7 mouse cellular contexts compared by ENCODE assay signal in genomic region chr12:103532649-103533395, GRCm38 (mm10). TPM values are rescaled to one million over a fixed set of nuclear protein-coding genes. Genes with fewer than 3 reads are reported as not detected.
A peak's percentile ranks its signal among the peaks of the same experiment; 100 is the strongest.
DNase-seq lines count a peak whose midpoint lies in the region; ATAC-seq and TF ChIP-seq lines count a peak whose summit lies in the region.

No protein-coding gene starts in this region.

- H3K4me3 ChIP-seq in stomach, postnatal 0 days (ENCODE audit: low read depth, low read length) = peak overlapping the region; percentile 67

- no peak for TF ChIP-seq EP300 in stomach, postnatal 0 days (optimal IDR thresholded peaks at IDR 0.05)

- no peak overlapping the region; the same call in 1 of the 2 replicates for H3K27ac ChIP-seq in stomach, postnatal 0 days (replicated peaks)

- DNase-seq in CD4-positive helper T cell, adult 2 months (ENCODE audit: low read depth, low spot score) = peak; percentile 26
- DNase-seq in ES-CJ7 (ENCODE audit: low read depth, low spot score) = peak; percentile 20
- DNase-seq in heart, adult 11 months = peak; percentile 96
- DNase-seq in kidney, adult 8-10 months = peak; percentile 7 to 36
- peak; percentile 32 for DNase-seq in lung, postnatal 14 days
- peak; percentile 23 for DNase-seq in stomach, postnatal 0 days (ENCODE audit: low spot score)

- H3K27me3 ChIP-seq in stomach, postnatal 0 days (ENCODE audit: control insufficient read depth, insufficient read depth, low read length) = no peaks in the 10 kb centered on the region

- WGBS in stomach, postnatal 0 days = 2% methylated on average over 43 of the region's 44 CpGs

- no peak for TF ChIP-seq CTCF in stomach, postnatal 0 days (IDR thresholded peaks at IDR 0.05; ENCODE audit: low read depth)

- peak; percentile 10; the same call in 1 of the 2 replicates for ATAC-seq in common myeloid progenitor, adult 5-6 weeks (replicated peaks; ENCODE audit: low read depth, poor library complexity, severe bottlenecking)
- peak; percentile 43 for ATAC-seq in stomach, postnatal 0 days (ENCODE audit: low FRiP score, low TSS enrichment)

- peak overlapping the region; percentile 73 for H3K9ac ChIP-seq in stomach, postnatal 0 days (ENCODE audit: low read length)

- H3K9me3 ChIP-seq in stomach, postnatal 0 days (ENCODE audit: control insufficient read depth, low read length) = no peaks in the 10 kb centered on the region

- peak overlapping the region; percentile 100 for H3K4me2 ChIP-seq in stomach, postnatal 0 days (replicated peaks; ENCODE audit: low read depth)

- no peaks in the 10 kb centered on the region for H3K36me3 ChIP-seq in stomach, postnatal 0 days (ENCODE audit: control insufficient read depth, insufficient read depth, low read length)

- H3K4me1 ChIP-seq in stomach, postnatal 0 days (replicated peaks; ENCODE audit: control insufficient read depth, insufficient read depth) = 0 out of 2 replicates have a peak, but pooled peaks cover 2% of the 10 kb centered on the region

RNA-seq across cellular contexts. Expression of gene Ppp4r4, which starts 0.7 kb away (rescaled TPM):
- 0.59 TPM in 1 of 2 replicates, not detected in the other for total RNA-seq in common myeloid progenitor, adult 5-6 weeks (2017)
- 0.38 and 0.53 TPM in 2 replicates for polyA plus RNA-seq in stomach, postnatal 0 days (2015; fragmentation: Nextera tagmentation; extraction: Ambion mirVana)

Comparison
In these comparisons a context has a peak if more than half of its experiments do, and no peak if none do; other contexts are left out.
1. DNase-seq: peak in every context shown above with its lines; median percentile 96 in heart, adult 11 months; 32 in lung, postnatal 14 days; 26 in CD4-positive helper T cell, adult 2 months; 23 in stomach, postnatal 0 days; 22 in kidney, adult 8-10 months; 20 in ES-CJ7.